ENCODE assay signal across 8 mouse cellular contexts in the genomic region with DNA sequence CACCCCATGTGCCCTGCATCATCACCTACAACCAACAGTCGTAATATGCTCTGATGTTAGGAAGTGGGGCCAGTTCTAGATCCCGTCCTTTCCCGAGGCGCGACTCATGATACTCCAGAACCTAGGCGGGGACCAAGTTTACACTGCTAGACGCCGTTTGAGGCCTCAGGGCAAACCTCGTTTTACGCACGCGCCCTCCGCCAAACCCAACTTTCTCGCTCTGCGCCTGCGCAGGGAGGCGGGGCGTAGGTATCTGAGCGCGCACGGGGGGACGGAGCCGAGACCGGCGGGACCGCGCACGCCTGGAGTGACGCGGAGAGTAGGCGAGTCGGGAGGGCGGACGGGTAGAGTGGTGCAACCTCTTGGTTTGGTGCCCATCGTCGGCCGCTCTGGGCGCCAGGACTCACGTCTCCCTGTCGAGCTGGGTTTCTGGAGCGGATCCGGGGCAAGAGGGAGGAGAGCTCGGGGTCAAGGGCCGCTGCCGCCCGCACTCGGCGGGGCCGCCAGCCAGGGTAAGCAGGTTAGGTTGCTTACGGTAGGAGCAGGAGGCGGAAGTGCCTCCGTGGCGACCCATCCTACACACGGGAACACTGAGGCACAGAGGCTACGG. TPM values are rescaled to one million over a fixed set of nuclear protein-coding genes. Genes with fewer than 3 reads are reported as not detected.
DNase-seq lines count a peak whose midpoint lies in the region; ATAC-seq lines count a peak whose summit lies in the region.

A gene (plus strand): TSS at position 457 of the 610 bp plus-strand sequence.

- H3K27me3 ChIP-seq in forebrain, embryonic 14.5 days (replicated peaks; ENCODE audit: control insufficient read depth, insufficient read depth, low read length): 0 out of 2 replicates have a peak, but pooled peaks cover 1% of the 10 kb centered on the region
- peaks cover 9% of the 10 kb centered on the region for H3K27me3 ChIP-seq in neural tube, embryonic 15.5 days (replicated peaks)

- ATAC-seq in forebrain, embryonic 14.5 days: peak; percentile 97
- peak; percentile 95 for ATAC-seq in neural tube, embryonic 15.5 days (ENCODE audit: low FRiP score)

- H3K4me1 ChIP-seq in forebrain, embryonic 14.5 days (ENCODE audit: control insufficient read depth, insufficient read depth, low read length): peaks cover 11% of the 10 kb centered on the region
- H3K4me1 ChIP-seq in neural tube, embryonic 15.5 days: peaks cover 41% of the 10 kb centered on the region

- H3K9me3 ChIP-seq in forebrain, embryonic 14.5 days (replicated peaks; ENCODE audit: control insufficient read depth, low read length): no peaks in the 10 kb centered on the region
- no peaks in the 10 kb centered on the region for H3K9me3 ChIP-seq in neural tube, embryonic 15.5 days (replicated peaks)

- peak within 1 kb of the TSS; percentile 85 for H3K27ac ChIP-seq in forebrain, embryonic 14.5 days (ENCODE audit: low read depth, low read length)
- peak within 1 kb of the TSS; percentile 89 for H3K27ac ChIP-seq in neural tube, embryonic 15.5 days (replicated peaks)

- intact Hi-C loops in heart, postnatal 14 days (cut with DNase I): loop anchor here (2.0 to 5.0 kb wide), 2 partner anchors 95 to 142 kb away; a partner anchor contains a TSS

- H3K36me3 ChIP-seq in forebrain, embryonic 14.5 days (ENCODE audit: control insufficient read depth, insufficient read depth, low read length): no peaks in the 10 kb centered on the region
- H3K36me3 ChIP-seq in neural tube, embryonic 15.5 days: no peaks in the 10 kb centered on the region

- peak within 1 kb of the TSS; percentile 91 for H3K4me3 ChIP-seq in forebrain, embryonic 14.5 days (ENCODE audit: low read depth, low read length)
- peak within 1 kb of the TSS; percentile 96 for H3K4me3 ChIP-seq in neural tube, embryonic 15.5 days (replicated peaks)

- peak; percentile 99 for DNase-seq in ES-CJ7 (ENCODE audit: low read depth, low spot score)
- peak; percentile 100 for DNase-seq in cerebellum, adult 11 months
- peak; percentile 98 for DNase-seq in forebrain, embryonic 14.5 days (ENCODE audit: low spot score)
- DNase-seq in heart, postnatal 14 days: peak; percentile 99
- peak; percentile 99 for DNase-seq in layer of hippocampus, adult 11-12 months (ENCODE audit: low spot score)
- DNase-seq in lung, adult 18-20 months: peak; percentile 99
- DNase-seq in testis, postnatal 14 days (ENCODE audit: low spot score): peak; percentile 99

- peak within 1 kb of the TSS; percentile 94 for H3K9ac ChIP-seq in forebrain, embryonic 14.5 days (ENCODE audit: low read length)
- peak within 1 kb of the TSS; percentile 89 for H3K9ac ChIP-seq in neural tube, embryonic 15.5 days (replicated peaks)

- peak within 1 kb of the TSS; percentile 74 for H3K4me2 ChIP-seq in forebrain, embryonic 14.5 days (ENCODE audit: low read length)
- peak within 1 kb of the TSS; percentile 82 for H3K4me2 ChIP-seq in neural tube, embryonic 15.5 days

- WGBS in forebrain, embryonic 14.5 days: under 1% methylated on average over 53 of the region's 55 CpGs
- under 1% methylated on average over 54 of the region's 55 CpGs for WGBS in neural tube, embryonic 15.5 days

RNA-seq across cellular contexts. Expression of the gene that starts here (rescaled TPM):
- 136 and 146 TPM in 2 replicates for polyA plus RNA-seq in forebrain, embryonic 14.5 days (2014; fragmentation: Nextera tagmentation; extraction: Ambion mirVana)
- 10 to 100 TPM; 38.6 to 40.5 TPM for total RNA-seq in heart, postnatal 14 days (2021)
- polyA plus RNA-seq in neural tube, embryonic 15.5 days (2015; fragmentation: Nextera tagmentation; extraction: Ambion mirVana): 99.6 and 105 TPM in 2 replicates

Comparison
In these comparisons a context has a peak if more than half of its experiments do, and no peak if none do; other contexts are left out.
1. Peak in every context shown above with its lines: DNase-seq, ATAC-seq, H3K4me3 ChIP-seq and H3K27ac ChIP-seq.